ENCODE assay signal across 22 mouse cellular contexts in the genomic region with DNA sequence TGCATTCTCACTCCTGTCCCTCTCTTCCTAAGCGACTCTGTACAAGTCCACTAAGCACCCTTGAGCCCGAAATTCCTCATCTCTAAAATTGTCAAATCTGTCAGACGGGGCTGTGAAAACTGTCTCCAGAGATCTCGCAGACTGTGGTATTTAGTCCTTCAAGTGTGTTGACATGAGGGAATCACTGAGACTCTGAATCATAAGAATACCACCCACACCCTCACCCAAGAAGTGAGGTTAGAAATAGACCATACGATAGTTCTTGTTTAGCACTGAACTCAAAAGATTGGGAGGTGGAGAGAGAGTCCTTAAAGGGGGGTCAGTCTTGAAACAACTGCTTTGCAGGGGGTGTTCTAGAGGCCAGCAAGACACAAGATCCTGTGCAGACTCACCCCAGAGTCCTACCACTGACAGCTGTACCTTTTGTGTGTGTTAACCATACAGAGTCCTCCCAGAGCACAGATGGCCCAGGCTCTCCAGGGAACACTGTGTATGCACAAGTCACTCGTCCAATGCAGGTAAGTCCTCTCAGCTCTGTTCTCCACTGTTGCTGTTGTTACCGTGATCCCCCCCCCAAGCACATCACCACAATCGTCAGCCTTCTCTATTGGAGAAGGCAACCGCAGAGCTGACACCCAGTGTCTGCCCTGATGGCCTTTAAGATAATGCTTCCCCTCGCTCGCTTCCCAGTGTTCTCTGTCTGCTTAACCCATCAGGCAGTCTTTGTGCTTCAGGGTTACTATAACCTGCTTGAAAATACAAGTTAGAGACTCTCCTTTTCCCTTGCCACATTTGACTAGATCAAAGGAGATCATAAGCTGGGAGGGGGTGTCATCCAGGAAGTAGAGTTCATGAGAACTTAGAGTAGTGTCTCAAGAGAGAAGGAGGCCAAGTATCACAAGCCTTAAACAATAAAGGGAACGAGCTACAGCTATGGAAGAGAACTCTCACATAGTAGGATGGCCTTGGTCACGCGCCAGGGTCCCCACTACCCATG. TPM values are rescaled to one million over a fixed set of nuclear protein-coding genes. Genes with fewer than 3 reads are reported as not detected.
DNase-seq lines count a peak whose midpoint lies in the region; ATAC-seq and TF ChIP-seq lines count a peak whose summit lies in the region.
"Had no signal": no experiment of that assay in that cellular context is flagged by ENCODE, and none has a peak within 500 bp of the region (broad histone marks: within the 10 kb centered on the region; RNA-seq: fewer than 3 reads in every experiment).

No protein-coding gene starts in this region.

- no peaks in the 10 kb centered on the region for H3K4me1 ChIP-seq in midbrain, embryonic 11.5 days (ENCODE audit: control insufficient read depth, insufficient read depth, low read length)
- H3K4me1 ChIP-seq in midbrain, embryonic 16.5 days (ENCODE audit: control insufficient read depth, insufficient read depth, low read length), result no peaks in the 10 kb centered on the region
- peaks cover 0 to 8% of the 10 kb centered on the region in 2 experiments; a peak in 3 of 4 replicates for H3K4me1 ChIP-seq in MEL (ENCODE audit: control insufficient read depth in 1 of 2, insufficient read depth in 2 of 2, low read length in 2 of 2)
- H3K4me1 ChIP-seq: liver, embryonic 12.5 days; lung, embryonic 15.5 days; neural tube, embryonic 12.5 days had no signal

- TF ChIP-seq RAD21 in MEL (IDR thresholded peaks at IDR 0.05; ENCODE audit: low read depth, low read length), result no peak

- H3K9me3 ChIP-seq in midbrain, embryonic 11.5 days (ENCODE audit: control insufficient read depth, low read length), result no peaks in the 10 kb centered on the region
- H3K9me3 ChIP-seq in midbrain, embryonic 16.5 days (replicated peaks; ENCODE audit: control insufficient read depth, low read length, poor library complexity, severe bottlenecking), result no peaks in the 10 kb centered on the region
- H3K9me3 ChIP-seq in MEL (replicated peaks; ENCODE audit: insufficient read depth, low read length), result no peaks in the 10 kb centered on the region
- H3K9me3 ChIP-seq: liver, embryonic 12.5 days; lung, embryonic 15.5 days; neural tube, embryonic 12.5 days had no signal

- TF ChIP-seq EP300 in MEL (IDR thresholded peaks at IDR 0.05; ENCODE audit: low read depth in 1 of 2, low read length in 2 of 2), result no peak

- peak; percentile 57 for DNase-seq in midbrain, embryonic 11.5 days (ENCODE audit: low spot score, missing footprints)
- DNase-seq in MEL (ENCODE audit: low read depth, low spot score), result peak; percentile 43
- peak; percentile 42 to 48 for DNase-seq in thymus, postnatal 36 days
- no peak for DNase-seq in retina, embryonic 14.5 days (ENCODE audit: low spot score)
- DNase-seq in gastrocnemius, adult 8-10 months (ENCODE audit: low spot score in 2 of 2), result no peak
- DNase-seq: adrenal gland, postnatal 10 days; cerebellum, adult 11-12 months; cerebellum, postnatal 36 days; heart, adult 2 months; heart, postnatal 10 days had no signal

- WGBS in midbrain, embryonic 11.5 days, result 84% methylated on average over 14 of the region's 14 CpGs
- WGBS in midbrain, embryonic 16.5 days, result 82% methylated on average over 14 of the region's 14 CpGs

- TF ChIP-seq POLR2A in MEL (IDR thresholded peaks at IDR 0.05; ENCODE audit: control insufficient read depth in 1 of 2, insufficient read depth in 1 of 2, low read depth in 1 of 2, low read length in 2 of 2, poor library complexity in 1 of 2), result no peak

- H3K27ac ChIP-seq in midbrain, embryonic 11.5 days (ENCODE audit: low read depth, low read length), result no peak overlapping the region
- H3K27ac ChIP-seq in midbrain, embryonic 16.5 days (ENCODE audit: low read length), result no peak overlapping the region
- no peak overlapping the region for H3K27ac ChIP-seq in MEL (ENCODE audit: control insufficient read depth, low read depth, low read length)
- H3K27ac ChIP-seq: heart, adult 2 months; hindbrain, embryonic 14.5 days; kidney, postnatal 0 days; liver, embryonic 12.5 days; lung, embryonic 15.5 days; neural tube, embryonic 12.5 days had no signal

- no peaks in the 10 kb centered on the region for H3K79me2 ChIP-seq in MEL (ENCODE audit: control insufficient read depth, insufficient read depth, low read length, poor library complexity)

- H3K27me3 ChIP-seq in midbrain, embryonic 11.5 days (ENCODE audit: control insufficient read depth, insufficient read depth, low read length), result no peaks in the 10 kb centered on the region
- H3K27me3 ChIP-seq in midbrain, embryonic 16.5 days (ENCODE audit: control insufficient read depth, insufficient read depth, low read depth, low read length), result no peaks in the 10 kb centered on the region
- H3K27me3 ChIP-seq in MEL (ENCODE audit: control insufficient read depth in 1 of 2, insufficient read depth in 2 of 2, low read length in 2 of 2), result no peaks in the 10 kb centered on the region; a peak in 1 of 4 replicates
- H3K27me3 ChIP-seq: liver, embryonic 12.5 days; lung, embryonic 15.5 days; neural tube, embryonic 12.5 days had no signal

- H3K4me2 ChIP-seq in midbrain, embryonic 11.5 days, result no peak overlapping the region
- no peak overlapping the region for H3K4me2 ChIP-seq in midbrain, embryonic 16.5 days (ENCODE audit: low read length)
- H3K4me2 ChIP-seq: hindbrain, embryonic 14.5 days; liver, embryonic 12.5 days; lung, embryonic 15.5 days; neural tube, embryonic 12.5 days had no signal

- 0 out of 2 replicates have a peak, but pooled peaks have one; percentile 42 for ATAC-seq in midbrain, embryonic 11.5 days (ENCODE audit: low FRiP score)
- ATAC-seq in midbrain, embryonic 16.5 days, result no peak
- ATAC-seq in inflammation-experienced regulatory T-cells, adult 6 months, result peak; percentile 72
- ATAC-seq: forebrain, embryonic 14.5 days; intestine, postnatal 0 days; liver, embryonic 12.5 days had no signal

- H3K36me3 ChIP-seq in midbrain, embryonic 11.5 days (ENCODE audit: control insufficient read depth, insufficient read depth, low read length), result no peaks in the 10 kb centered on the region
- H3K36me3 ChIP-seq in midbrain, embryonic 16.5 days (ENCODE audit: control insufficient read depth, insufficient read depth, low read length), result no peaks in the 10 kb centered on the region
- H3K36me3 ChIP-seq in MEL (ENCODE audit: control insufficient read depth in 1 of 2, insufficient read depth in 2 of 2, low read length in 2 of 2), result peaks cover 0 to 5% of the 10 kb centered on the region in 2 experiments; a peak in 2 of 4 replicates
- H3K36me3 ChIP-seq: liver, embryonic 12.5 days; lung, embryonic 15.5 days; neural tube, embryonic 12.5 days had no signal

- H3K4me3 ChIP-seq in midbrain, embryonic 11.5 days (ENCODE audit: low read depth, low read length), result no peak overlapping the region
- no peak overlapping the region for H3K4me3 ChIP-seq in midbrain, embryonic 16.5 days (ENCODE audit: low read depth, low read length)
- H3K4me3 ChIP-seq in MEL (ENCODE audit: control insufficient read depth in 1 of 2, insufficient read depth in 1 of 2, low read depth in 2 of 2, low read length in 2 of 2), result no peak overlapping the region
- H3K4me3 ChIP-seq: erythroblast, embryonic 14.5 days; heart, adult 2 months; liver, embryonic 12.5 days; lung, embryonic 15.5 days; neural tube, embryonic 12.5 days had no signal

- no peak for TF ChIP-seq CTCF in MEL (IDR thresholded peaks at IDR 0.05 in 2 of 3, conservative IDR thresholded peaks at IDR 0.05 in 1 of 3; ENCODE audit: control insufficient read depth in 1 of 3, insufficient read depth in 1 of 3, low read depth in 2 of 3, low read length in 3 of 3, poor library complexity in 1 of 3, severe bottlenecking in 1 of 3)

- H3K9ac ChIP-seq in midbrain, embryonic 11.5 days (ENCODE audit: low read length), result no peak overlapping the region
- H3K9ac ChIP-seq in midbrain, embryonic 16.5 days (ENCODE audit: low read depth, low read length), result no peak overlapping the region
- H3K9ac ChIP-seq in MEL (ENCODE audit: control insufficient read depth, low read depth, low read length, poor library complexity, severe bottlenecking), result no peak overlapping the region
- H3K9ac ChIP-seq: hindbrain, embryonic 14.5 days; liver, embryonic 12.5 days; lung, embryonic 15.5 days; neural tube, embryonic 12.5 days had no signal

TF ChIP-seq in MEL, 35 proteins besides CTCF, POLR2A, EP300 and RAD21:
- TF ChIP-seq GATA1 (IDR thresholded peaks at IDR 0.05; ENCODE audit: low read depth, low read length) (0 out of 2 replicates have a peak, but pooled peaks have one; percentile 4), KAT2A (conservative IDR thresholded peaks at IDR 0.05; ENCODE audit: low read depth, low read length) (no peak)
TF ChIP-seq in MEL: peak in this region for 1.

RNA-seq across cellular contexts. Expression of a gene that starts 21.9 kb away (rescaled TPM):
- not detected in 2 replicates for polyA plus RNA-seq in midbrain, embryonic 11.5 days (2014; fragmentation: Nextera tagmentation; extraction: Ambion mirVana)
- not detected in 2 replicates for polyA plus RNA-seq in midbrain, embryonic 16.5 days (2015; fragmentation: Nextera tagmentation; extraction: Ambion mirVana)
- total RNA-seq in MEL (2012; rRNA removed), result not detected in 2 replicates
- polyA plus RNA-seq in MEL (2012; ENCODE audit: insufficient read depth in 1 of 2, insufficient read length in 2 of 2, low read depth in 1 of 2, low replicate concordance in 2 of 2, missing spikeins in 1 of 2), result under 1 TPM in 1 of 2 experiments, not detected in 1; 0.01 TPM
- 100 to 1,000 TPM; 306 to 408 (median 373) TPM for polyA plus RNA-seq in inflammation-experienced regulatory T-cells, adult 6 months (2017; shearing (Covaris generic))
- total RNA-seq in gastrocnemius, adult 8-10 months (2022), result not detected
- polyA plus RNA-seq: forebrain, embryonic 14.5 days; limb, embryonic 11.5 days; neural tube, embryonic 12.5 days; stomach, embryonic 14.5 days had no signal

RNA-seq across cellular contexts. Expression of a gene that starts 43.8 kb away (rescaled TPM):
- polyA plus RNA-seq in midbrain, embryonic 11.5 days (2014; fragmentation: Nextera tagmentation; extraction: Ambion mirVana), result not detected in 2 replicates
- polyA plus RNA-seq in midbrain, embryonic 16.5 days (2015; fragmentation: Nextera tagmentation; extraction: Ambion mirVana), result not detected in 2 replicates
- total RNA-seq in MEL (2012; rRNA removed), result 0.04 and 0.10 TPM in 2 replicates
- polyA plus RNA-seq in MEL (2012; ENCODE audit: insufficient read depth in 1 of 2, insufficient read length in 2 of 2, low read depth in 1 of 2, low replicate concordance in 2 of 2, missing spikeins in 1 of 2), result under 1 TPM in 1 of 2 experiments, not detected in 1; 0.39 TPM
- 1 to 10 TPM; 1.4 to 2.7 (median 2.5) TPM for polyA plus RNA-seq in inflammation-experienced regulatory T-cells, adult 6 months (2017; shearing (Covaris generic))
- not detected for total RNA-seq in gastrocnemius, adult 8-10 months (2022)
- polyA plus RNA-seq: erythroblast, embryonic 14.5 days; forebrain, embryonic 14.5 days; hindbrain, embryonic 14.5 days; intestine, postnatal 0 days; kidney, postnatal 0 days; limb, embryonic 11.5 days; liver, embryonic 12.5 days; lung, embryonic 15.5 days; neural tube, embryonic 12.5 days; stomach, embryonic 14.5 days had no signal

Comparison
In these comparisons a context has a peak if more than half of its experiments do, and no peak if none do; other contexts are left out.
1. DNase-seq: peak in midbrain, embryonic 11.5 days (single experiment), MEL (single experiment) and thymus, postnatal 36 days (2 of 2); none in retina, embryonic 14.5 days (single experiment) and gastrocnemius, adult 8-10 months (0 of 2).
2. RNA of a gene that starts 21.9 kb away (polyA plus RNA-seq): 306 to 408 TPM in inflammation-experienced regulatory T-cells, adult 6 months; not detected in midbrain, embryonic 11.5 days, 0.01 TPM in MEL and not detected in midbrain, embryonic 16.5 days; every median in the first group is over 100 times any median in the second.